Mouse (Mus musculus): ENCODE results near the gene Cenpe. TPM values are rescaled to one million over a fixed set of nuclear protein-coding genes. Genes with fewer than 3 reads are reported as not detected.

Gene Cenpe
- total RNA-seq, 2 experiments from 2014 or later, result 7.5 to 9.0 TPM

GRCm38 (mm10) chr3:135280669-135281415 lies 68.5 kb downstream of the Cenpe start, which contains the start of gene Bdh2:
Bdh2 (plus strand) TSS chr3:135281221.
- peak; percentile 79 for DNase-seq

GRCm38 (mm10) chr3:135281701-135282100 lies 69.4 kb downstream of the Cenpe start:
- DNase-seq, result no peak

DNA sequence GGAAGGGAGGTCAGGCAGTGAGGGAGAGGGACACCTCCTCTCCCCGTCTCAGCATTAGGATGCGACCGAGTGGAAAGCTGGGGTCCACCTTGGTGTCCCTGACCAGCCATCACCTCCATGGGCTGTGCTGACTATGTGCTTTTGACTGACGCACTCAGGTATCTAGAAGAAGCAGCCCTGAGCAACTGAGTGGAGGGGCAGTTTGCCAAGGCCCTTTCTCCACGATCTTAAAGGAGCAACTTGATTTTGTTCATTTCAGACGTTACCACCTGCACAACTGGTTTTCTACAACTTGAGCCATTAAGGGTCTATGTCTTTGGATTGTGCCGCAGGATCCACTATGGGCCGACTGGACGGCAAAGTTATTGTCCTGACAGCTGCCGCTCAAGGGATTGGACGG lies 72.9 kb downstream of the Cenpe start:
- DNase-seq, result no peak

GRCm38 (mm10) chr3:135285807-135286206 lies 73.5 kb downstream of the Cenpe start:
- no peak for DNase-seq

GRCm38 (mm10) chr3:135288138-135288750 lies 75.9 kb downstream of the Cenpe start:
- DNase-seq, result no peak

GRCm38 (mm10) chr3:135289148-135289547 lies 76.8 kb downstream of the Cenpe start:
- DNase-seq, result no peak

DNA sequence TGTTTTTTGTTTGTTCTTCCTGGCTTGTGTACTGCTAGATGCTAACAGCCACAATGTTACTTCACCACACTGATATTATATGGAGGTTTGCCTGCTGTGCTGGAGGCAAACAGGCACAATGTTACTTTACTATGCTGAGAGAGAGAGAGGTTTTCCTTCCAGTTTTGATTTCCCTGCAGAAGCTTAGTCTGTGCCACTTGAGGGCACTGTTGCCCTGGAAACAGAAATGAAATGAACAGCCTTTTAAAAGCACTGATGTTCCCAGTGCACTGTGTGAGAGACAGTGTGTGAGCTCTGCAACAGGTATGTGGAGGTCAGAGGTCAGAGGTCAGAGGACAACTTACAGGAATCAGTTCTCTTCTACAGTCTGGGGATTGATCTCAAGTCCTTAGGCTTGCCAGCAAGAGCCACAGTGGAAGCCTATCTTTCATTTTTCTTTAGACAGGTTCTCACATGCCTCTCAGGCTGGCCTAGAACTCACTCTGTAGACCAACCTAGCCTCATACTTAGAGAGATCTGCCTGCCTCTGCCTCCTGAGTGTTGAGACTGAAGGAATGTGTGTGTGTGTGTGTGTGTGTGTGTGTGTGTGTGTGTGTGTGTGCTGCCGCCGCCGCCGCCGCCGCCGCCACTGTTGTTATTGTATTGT lies 78.0 kb downstream of the Cenpe start:
- DNase-seq, result peak; percentile 62

DNA sequence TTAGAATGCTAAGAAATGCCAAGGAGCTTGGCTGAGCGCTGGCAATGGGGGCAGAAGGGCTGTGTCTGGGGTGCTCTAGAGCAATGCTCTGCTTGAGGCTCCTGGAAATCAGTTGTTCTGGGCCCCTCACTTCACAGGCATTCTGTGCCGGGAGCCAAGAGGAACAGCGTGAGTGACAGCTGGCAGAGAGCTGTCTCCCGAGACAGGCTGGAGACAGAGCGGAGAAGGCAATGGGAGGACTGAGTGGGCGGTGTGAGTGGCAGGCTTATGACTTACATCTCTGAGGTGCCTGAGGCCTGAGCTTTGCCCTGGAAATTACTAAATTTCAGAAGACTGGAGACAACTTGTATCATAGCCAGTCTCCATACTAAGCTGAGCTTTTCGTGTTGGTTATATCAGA lies 81.4 kb downstream of the Cenpe start:
- DNase-seq, result peak; percentile 12

DNA sequence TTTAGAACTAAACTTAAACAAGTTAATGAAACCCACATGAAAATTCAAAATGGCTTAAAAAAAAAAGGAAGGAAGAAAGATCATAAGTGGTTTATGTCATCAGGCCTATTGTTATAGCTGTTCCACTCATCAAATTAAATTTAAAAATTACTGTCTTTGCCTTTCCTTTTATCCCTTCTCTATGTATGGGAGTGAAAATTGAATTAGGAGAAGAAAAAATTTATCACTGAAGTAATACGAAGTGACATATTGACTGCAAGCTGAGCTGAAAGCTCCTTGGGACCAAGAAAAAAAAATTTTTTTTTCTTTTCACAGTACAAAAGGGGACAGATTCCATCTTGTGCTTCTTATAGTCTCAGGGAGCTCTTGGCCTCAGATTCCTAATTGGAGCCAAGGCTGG lies 83.2 kb downstream of the Cenpe start:
- no peak for DNase-seq

- DNase-seq, result peak; percentile 79
These were observed 86.2 kb downstream of the Cenpe start for GRCm38 (mm10) chr3:135298560-135298959.

DNA sequence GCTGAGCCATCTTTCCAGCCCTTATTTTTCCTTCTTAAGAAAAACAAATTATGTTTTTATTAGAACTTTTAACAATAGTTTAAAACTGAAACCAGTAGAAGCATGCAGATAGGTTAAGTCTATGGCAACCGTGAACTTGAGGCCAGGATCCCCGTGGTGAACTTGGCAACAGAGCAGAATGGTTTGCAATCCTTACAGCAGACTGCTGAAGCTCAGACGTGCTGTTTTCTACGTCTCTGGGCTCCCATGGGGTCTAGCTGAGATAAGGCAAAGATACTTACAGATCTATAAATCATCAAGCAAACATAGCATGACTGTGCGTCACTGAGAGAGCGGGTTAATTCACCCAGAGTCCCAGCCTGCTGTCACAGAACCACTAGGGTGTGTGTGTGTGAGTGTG lies 87.7 kb downstream of the Cenpe start:
- no peak for DNase-seq

GRCm38 (mm10) chr3:135304060-135304459 lies 91.7 kb downstream of the Cenpe start:
- no peak for DNase-seq

- no peak for DNase-seq
These were observed 92.2 kb downstream of the Cenpe start for GRCm38 (mm10) chr3:135304566-135304965.

- peak; percentile 47 for DNase-seq
These were observed 95.3 kb downstream of the Cenpe start, which contains the start of gene Slc9b2 for GRCm38 (mm10) chr3:135307411-135308259. Slc9b2 (plus strand) TSS chr3:135307700.

DNA sequence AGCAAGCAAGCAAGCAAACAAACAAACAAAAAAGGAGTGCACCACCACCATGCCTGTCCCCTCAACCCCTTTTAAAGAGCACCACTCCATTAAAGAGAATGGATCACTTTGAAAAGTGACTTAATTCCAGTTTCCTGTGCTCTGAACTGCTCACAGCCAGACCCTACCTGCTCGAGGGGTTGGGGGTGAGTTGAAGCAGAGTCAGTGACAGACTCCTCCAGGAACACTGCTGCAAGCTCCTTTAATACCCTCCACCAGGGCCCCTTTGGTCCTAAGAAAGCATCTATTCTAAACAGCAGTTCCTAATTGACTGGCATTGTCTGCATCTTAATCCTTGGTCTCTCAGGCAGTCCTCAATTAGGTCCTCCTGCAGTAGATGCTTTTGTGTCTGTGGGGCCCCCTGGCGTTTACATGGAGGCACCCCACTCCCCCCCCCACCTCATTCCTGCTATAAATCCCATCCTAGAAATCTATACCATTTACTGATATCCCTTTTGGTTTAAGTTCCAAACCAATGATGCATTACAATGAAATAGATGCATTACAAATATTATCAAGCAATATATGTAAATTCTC lies 100.7 kb downstream of the Cenpe start:
- DNase-seq, result no peak

- DNase-seq, result no peak
These were observed 101.4 kb downstream of the Cenpe start for GRCm38 (mm10) chr3:135313727-135314126.

GRCm38 (mm10) chr3:135314811-135315210 lies 102.5 kb downstream of the Cenpe start:
- no peak for DNase-seq

DNA sequence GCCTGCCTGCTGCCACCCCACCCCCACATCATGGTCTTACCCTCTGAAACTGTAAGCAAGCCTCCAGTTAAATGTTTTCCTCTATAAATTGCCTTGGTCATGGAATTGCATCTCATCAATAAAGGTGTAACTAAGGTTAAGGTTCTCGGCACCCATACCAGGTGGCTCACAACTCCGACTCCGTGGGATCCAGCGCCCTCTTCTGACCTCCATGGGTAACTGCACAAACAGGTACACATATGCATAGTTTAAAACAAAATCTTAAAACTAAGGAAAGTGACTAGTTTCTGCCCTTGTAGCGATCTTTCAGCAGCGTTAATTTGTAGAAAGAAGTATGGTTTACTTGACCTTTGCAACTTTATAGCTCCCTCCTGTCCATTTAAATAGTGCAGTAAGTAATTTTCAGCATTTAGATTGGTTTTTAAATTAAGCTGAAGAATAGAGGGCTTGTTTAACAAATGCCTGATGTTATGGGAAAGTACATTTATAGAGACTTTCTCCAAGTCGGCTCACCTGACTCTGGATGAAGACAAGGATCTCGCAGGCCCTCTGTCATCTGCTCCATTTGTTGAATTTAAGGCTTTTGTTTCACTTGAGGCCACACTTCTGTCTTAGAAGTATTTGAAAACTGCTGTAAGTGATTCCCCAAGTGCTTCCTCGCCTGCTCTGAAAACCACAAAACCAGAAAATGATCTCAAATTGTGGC lies 103.5 kb downstream of the Cenpe start:
- no peak for DNase-seq

GRCm38 (mm10) chr3:135318331-135318730 lies 106.0 kb downstream of the Cenpe start:
- DNase-seq, result no peak
